Mouse (Mus musculus): ENCODE measurements around the gene Thbd.

Gene Thbd

GRCm38 (mm10) chr2:148425709-148426382 is 17.9 kb upstream of the Thbd start:
- DNase-seq (ENCODE audit: low read depth, low spot score) = no peak

GRCm38 (mm10) chr2:148421706-148422105 is 13.7 kb upstream of the Thbd start:
- DNase-seq (ENCODE audit: low read depth, low spot score) = no peak

GRCm38 (mm10) chr2:148421112-148421511 is 13.1 kb upstream of the Thbd start:
- DNase-seq (ENCODE audit: low read depth, low spot score) = no peak

- DNase-seq (ENCODE audit: low read depth, low spot score) = no peak
Observed at GRCm38 (mm10) chr2:148419776-148420175, 11.8 kb upstream of the Thbd start.

GRCm38 (mm10) chr2:148419151-148419550 is 11.2 kb upstream of the Thbd start:
- DNase-seq (ENCODE audit: low read depth, low spot score) = no peak

GRCm38 (mm10) chr2:148409821-148410220 is 1.8 kb upstream of the Thbd start:
- no peak for DNase-seq (ENCODE audit: low read depth, low spot score)

- DNase-seq (ENCODE audit: low read depth, low spot score) = peak; percentile 93
Observed at GRCm38 (mm10) chr2:148409141-148409540, 1.2 kb upstream of the Thbd start.

GRCm38 (mm10) chr2:148408761-148409120 is 753 bp upstream of the Thbd start:
- no peak for DNase-seq (ENCODE audit: low read depth, low spot score)

- DNase-seq (ENCODE audit: low read depth, low spot score) = peak; percentile 54
Observed at GRCm38 (mm10) chr2:148406971-148407869, 768 bp downstream of the Thbd start.

- peak; percentile 61 for DNase-seq (ENCODE audit: low read depth, low spot score)
Observed at GRCm38 (mm10) chr2:148406160-148406970, 1.6 kb downstream of the Thbd start.

GRCm38 (mm10) chr2:148404906-148405305 is 3.1 kb downstream of the Thbd start:
- DNase-seq (ENCODE audit: low read depth, low spot score) = no peak

GRCm38 (mm10) chr2:148402227-148402626 is 5.8 kb downstream of the Thbd start:
- peak; percentile 78 for DNase-seq (ENCODE audit: low read depth, low spot score)

- DNase-seq (ENCODE audit: low read depth, low spot score) = peak; percentile 80
Observed at GRCm38 (mm10) chr2:148398901-148399685, 8.9 kb downstream of the Thbd start.

- DNase-seq (ENCODE audit: low read depth, low spot score) = peak; percentile 89
Observed at GRCm38 (mm10) chr2:148397784-148398100, 10.2 kb downstream of the Thbd start.

- peak; percentile 80 for DNase-seq (ENCODE audit: low read depth, low spot score)
Observed at GRCm38 (mm10) chr2:148397015-148397783, 10.8 kb downstream of the Thbd start.

GRCm38 (mm10) chr2:148396209-148396608 is 11.8 kb downstream of the Thbd start:
- DNase-seq (ENCODE audit: low read depth, low spot score) = no peak

- DNase-seq (ENCODE audit: low read depth, low spot score) = no peak
Observed at GRCm38 (mm10) chr2:148395131-148396051, 12.6 kb downstream of the Thbd start, which contains the start of gene Sstr4. Sstr4 (plus strand) TSS chr2:148395344.

GRCm38 (mm10) chr2:148393846-148394245 is 14.1 kb downstream of the Thbd start:
- DNase-seq (ENCODE audit: low read depth, low spot score) = no peak

- DNase-seq (ENCODE audit: low read depth, low spot score) = no peak
Observed at GRCm38 (mm10) chr2:148393149-148393548, 14.8 kb downstream of the Thbd start.

All from 3T3-L1 (cell line).